Mouse (Mus musculus) lung, embryonic 16.5 days (tissue): ENCODE results near the gene Zcchc3. TPM values are rescaled to one million over a fixed set of nuclear protein-coding genes. Genes with fewer than 3 reads are reported as not detected.

Experiments used
- ATAC-seq: fragments of 200-750 bp; cut with Nextera tagmentation; 2 replicates; pipeline ENCODE4 v1.8.0; 2017; ENCODE audit warnings: low read depth, mild to moderate bottlenecking, moderate library complexity
- H3K27ac ChIP-seq: fragments of 300-500 bp; sonication (generic); 2 replicates; pipeline ENCODE4 v1.5.1; 2014; ENCODE audit warnings: mild to moderate bottlenecking, control low read depth, low read length
- H3K27me3 ChIP-seq: fragments of 300-500 bp; sonication (generic); 2 replicates; pipeline ENCODE4 v1.6.1; 2014; ENCODE audit warnings: low read depth, low read length, mixed read lengths; ENCODE audit not compliant: control insufficient read depth, insufficient read depth
- H3K36me3 ChIP-seq: fragments of 300-500 bp; sonication (generic); 2 replicates; pipeline ENCODE4 v1.6.1; 2014; ENCODE audit warnings: low read length; ENCODE audit not compliant: control insufficient read depth, insufficient read depth
- H3K4me1 ChIP-seq: fragments of 300-500 bp; sonication (generic); replicated peaks from 2 replicates; pipeline ENCODE4 v1.6.1; 2014; ENCODE audit warnings: low read length, mixed read lengths; ENCODE audit not compliant: control insufficient read depth, insufficient read depth
- H3K4me2 ChIP-seq: fragments of 300-500 bp; sonication (generic); 2 replicates; pipeline ENCODE4 v1.6.1; 2014; ENCODE audit warnings: low read depth, low read length, control low read depth
- H3K4me3 ChIP-seq: fragments of 300-500 bp; sonication (generic); 2 replicates; pipeline ENCODE4 v1.5.1; 2014; ENCODE audit warnings: mild to moderate bottlenecking, low read length, control low read depth
- H3K9ac ChIP-seq: fragments of 300-500 bp; sonication (generic); 2 replicates; pipeline ENCODE4 v1.6.1; 2014; ENCODE audit warnings: low read length, control low read depth
- H3K9me3 ChIP-seq: fragments of 300-500 bp; sonication (generic); 2 replicates; pipeline ENCODE4 v1.6.1; 2016; ENCODE audit warnings: low read length; ENCODE audit not compliant: control insufficient read depth
- WGBS: fragments of 180-500 bp; shearing (Covaris S2); extraction: QIAGEN DNeasy Blood & Tissue Kit; methylation state at CpG from one replicate; pipeline ENCODE4 v1.1.7; 2014; 5-methylcytosine and 5-hydroxymethylcytosine counted together
- polyA plus RNA-seq: library from polyadenylated mRNA; unstranded; fragments of >200 nt; fragmentation: Nextera tagmentation; extraction: Ambion mirVana; gene quantifications from 2 replicates; pipeline ENCODE4 v1.2.1, GENCODE M21; 2015

Zcchc3 gene
- polyA plus RNA-seq, 1 experiment from 2014 or later: 25.9 TPM

- WGBS: 71% methylated on average over 9 of the region's 9 CpGs
Observed at GRCm38 (mm10) chr2:152373547-152373946, 41.3 kb downstream of the Zcchc3 start.

GRCm38 (mm10) chr2:152372661-152373060, 42.2 kb downstream of the Zcchc3 start:
- no peak for ATAC-seq
- whole genome bisulfite sequencing: 64% methylated on average over 4 of the region's 4 CpGs
- Histone ChIP-seq H3K27me3 (peaks cover 22% of the 10 kb centered on the region), H3K4me1 (no peaks in the 10 kb centered on the region; the same call in 1 of the 2 replicates), H3K4me2 (no peak overlapping the region), H3K36me3 (no peaks in the 10 kb centered on the region), H3K9ac (no peak overlapping the region), H3K27ac (no peak overlapping the region), H3K9me3 (no peaks in the 10 kb centered on the region), H3K4me3 (no peak overlapping the region)

More at GRCm38 (mm10) chr2:152373547-152373946, 41.3 kb downstream of the Zcchc3 start:
- ATAC-seq: no peak
- Histone ChIP-seq H3K9ac (no peak overlapping the region), H3K27ac (no peak overlapping the region), H3K27me3 (peaks cover 22% of the 10 kb centered on the region), H3K4me3 (no peak overlapping the region), H3K4me2 (no peak overlapping the region), H3K9me3 (no peaks in the 10 kb centered on the region), H3K36me3 (no peaks in the 10 kb centered on the region), H3K4me1 (no peaks in the 10 kb centered on the region; the same call in 1 of the 2 replicates)

GRCm38 (mm10) chr2:152372104-152372503, 42.7 kb downstream of the Zcchc3 start:
- Histone ChIP-seq H3K27ac (no peak overlapping the region), H3K4me3 (no peak overlapping the region)
- WGBS: 73% methylated on average over 7 of the region's 7 CpGs

GRCm38 (mm10) chr2:152368532-152369140, 46.2 kb downstream of the Zcchc3 start:
- Histone ChIP-seq H3K9me3 (no peaks in the 10 kb centered on the region), H3K4me1 (no peaks in the 10 kb centered on the region), H3K27me3 (no peaks in the 10 kb centered on the region), H3K36me3 (no peaks in the 10 kb centered on the region), H3K4me3 (no peak overlapping the region), H3K4me2 (no peak overlapping the region), H3K9ac (no peak overlapping the region), H3K27ac (no peak overlapping the region)
- ATAC-seq: peak; percentile 55; the same call in 1 of the 2 replicates
- 26% methylated on average over 14 of the region's 14 CpGs for WGBS

More at GRCm38 (mm10) chr2:152372104-152372503, 42.7 kb downstream of the Zcchc3 start:
- no peaks in the 10 kb centered on the region for H3K9me3 ChIP-seq
- H3K9ac ChIP-seq: no peak overlapping the region
- no peaks in the 10 kb centered on the region for H3K36me3 ChIP-seq
- no peak for ATAC-seq
- H3K27me3 ChIP-seq: peaks cover 22% of the 10 kb centered on the region
- no peak overlapping the region for H3K4me2 ChIP-seq
- no peaks in the 10 kb centered on the region; the same call in 1 of the 2 replicates for H3K4me1 ChIP-seq

- Histone ChIP-seq H3K4me1 (no peaks in the 10 kb centered on the region), H3K36me3 (no peaks in the 10 kb centered on the region), H3K27me3 (no peaks in the 10 kb centered on the region), H3K4me3 (no peak overlapping the region), H3K27ac (no peak overlapping the region), H3K9me3 (no peaks in the 10 kb centered on the region), H3K4me2 (no peak overlapping the region), H3K9ac (no peak overlapping the region)
- WGBS: 57% methylated on average over 5 of the region's 5 CpGs
- no peak for ATAC-seq
Observed at GRCm38 (mm10) chr2:152367917-152368316, 46.9 kb downstream of the Zcchc3 start.

- ATAC-seq: peak; percentile 74
- Histone ChIP-seq H3K4me1 (peaks cover 9% of the 10 kb centered on the region), H3K9ac (no peak overlapping the region), H3K27ac (peak overlapping the region; percentile 14; the same call in 1 of the 2 replicates), H3K9me3 (no peaks in the 10 kb centered on the region), H3K36me3 (no peaks in the 10 kb centered on the region), H3K4me2 (peak overlapping the region; percentile 42), H3K4me3 (no peak overlapping the region), H3K27me3 (no peaks in the 10 kb centered on the region)
- WGBS: 10% methylated on average over 17 of the region's 17 CpGs
Observed at GRCm38 (mm10) chr2:152363245-152364147, 51.3 kb downstream of the Zcchc3 start.

Other genes with a start within 250 kb of the Zcchc3 start
- 79.4 and 84.4 TPM in 2 replicates for gene Csnk2a1, start 188.2 kb downstream of the Zcchc3 start, polyA plus RNA-seq
- 39.2 and 39.3 TPM in 2 replicates for gene Tbc1d20, start 121.2 kb downstream of the Zcchc3 start, polyA plus RNA-seq
- 88.1 and 92.0 TPM in 2 replicates for gene Rbck1, start 82.4 kb downstream of the Zcchc3 start, polyA plus RNA-seq
- gene Trib3, start 71.0 kb downstream of the Zcchc3 start, polyA plus RNA-seq: 5.0 and 5.2 TPM in 2 replicates
- 0.40 and 0.62 TPM in 2 replicates for gene Nrsn2, start 38.4 kb downstream of the Zcchc3 start, polyA plus RNA-seq
- gene Sox12, start 17.0 kb downstream of the Zcchc3 start, polyA plus RNA-seq: 7.4 and 8.1 TPM in 2 replicates
- 8.5 and 10.5 TPM in 2 replicates for gene 6820408C15Rik, start 560 bp upstream of the Zcchc3 start, polyA plus RNA-seq
- not detected in 2 replicates for gene Defb23, start 49.6 kb upstream of the Zcchc3 start, polyA plus RNA-seq
- gene Defb20, start 62.0 kb upstream of the Zcchc3 start, polyA plus RNA-seq: not detected in 2 replicates
- gene Defb22, start 75.1 kb upstream of the Zcchc3 start, polyA plus RNA-seq: not detected in 2 replicates
- gene Defb26, start 96.7 kb upstream of the Zcchc3 start, polyA plus RNA-seq: not detected in 2 replicates
- gene Defb28, start 103.2 kb upstream of the Zcchc3 start, polyA plus RNA-seq: not detected in 2 replicates
- not detected in 2 replicates for gene Defb29, start 125.1 kb upstream of the Zcchc3 start, polyA plus RNA-seq
- not detected in 2 replicates for gene Gm17416, start 154.3 kb upstream of the Zcchc3 start, polyA plus RNA-seq
- gene Defb21, start 157.7 kb upstream of the Zcchc3 start, polyA plus RNA-seq: not detected in 2 replicates
- not detected in 2 replicates for gene Defb19, start 165.3 kb upstream of the Zcchc3 start, polyA plus RNA-seq
- gene Defb45, start 184.4 kb upstream of the Zcchc3 start, polyA plus RNA-seq: not detected in 2 replicates
- not detected in 2 replicates for gene Defb36, start 189.3 kb upstream of the Zcchc3 start, polyA plus RNA-seq
- 1.2 and 3.7 TPM in 2 replicates for gene Defb25, start 208.0 kb upstream of the Zcchc3 start, polyA plus RNA-seq
- gene Rem1, start 211.9 kb upstream of the Zcchc3 start, polyA plus RNA-seq: 8.4 and 8.6 TPM in 2 replicates